Comparison of ENCODE assay signal across 8 mouse cellular contexts in the genomic region with DNA sequence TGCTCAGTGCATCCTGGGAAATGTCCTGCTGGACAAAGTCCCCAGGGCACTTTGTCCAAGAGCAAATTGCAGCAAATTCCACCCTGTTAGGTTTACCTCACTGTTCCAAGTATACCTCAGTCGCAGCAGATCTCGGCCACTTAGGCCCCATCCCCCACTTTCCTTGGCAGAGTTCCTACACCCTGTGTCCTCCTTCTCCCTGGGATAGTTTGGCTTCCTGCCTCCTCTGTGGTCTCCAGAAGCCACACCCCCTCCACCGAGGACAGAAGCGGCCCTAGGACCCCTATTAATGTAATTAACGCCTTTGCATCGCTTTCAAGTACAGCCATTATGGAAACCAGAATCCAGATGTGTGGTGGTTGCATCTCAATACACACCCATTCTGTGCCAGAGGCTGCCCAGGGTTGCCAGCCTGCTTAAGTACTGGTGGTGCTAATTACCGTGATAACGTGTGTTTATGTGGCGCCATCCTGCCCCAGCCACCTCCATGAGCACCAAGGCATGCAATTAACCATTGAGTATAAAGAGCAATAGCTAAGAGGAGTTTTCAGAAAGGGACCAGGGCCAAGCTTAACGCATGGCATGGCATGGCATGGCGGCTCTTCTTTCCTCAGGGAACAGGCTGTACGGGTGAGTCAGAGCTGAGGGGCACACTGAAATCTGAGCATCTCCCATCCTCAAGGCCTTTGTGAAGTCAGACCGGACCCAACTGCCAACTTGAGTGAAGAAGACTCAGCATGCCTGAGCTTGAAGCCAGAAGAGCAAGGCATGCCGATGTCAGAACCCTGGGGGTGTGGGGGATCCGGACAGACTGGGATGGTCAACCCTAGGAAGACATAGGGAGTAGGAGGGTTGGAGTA.
DNase-seq lines count a peak whose midpoint lies in the region; ATAC-seq and TF ChIP-seq lines count a peak whose summit lies in the region.

No protein-coding gene starts in this region.

- peaks cover 12% of the 10 kb centered on the region for H3K4me1 ChIP-seq in hindbrain, postnatal 0 days (ENCODE audit: insufficient read depth, low read length)
- 0 out of 2 replicates have a peak, but pooled peaks cover 5% of the 10 kb centered on the region for H3K4me1 ChIP-seq in hindbrain, embryonic 12.5 days
- H3K4me1 ChIP-seq in embryonic facial prominence, embryonic 14.5 days (ENCODE audit: control insufficient read depth, insufficient read depth, low read length): peaks cover 41% of the 10 kb centered on the region
- H3K4me1 ChIP-seq in limb, embryonic 14.5 days (ENCODE audit: control insufficient read depth, insufficient read depth, low read length): peaks cover 13% of the 10 kb centered on the region
- 0 out of 2 replicates have a peak, but pooled peaks cover 3% of the 10 kb centered on the region for H3K4me1 ChIP-seq in liver, postnatal 0 days (ENCODE audit: insufficient read depth)

- 54% methylated on average over 15 of the region's 15 CpGs for WGBS in hindbrain, postnatal 0 days
- WGBS in hindbrain, embryonic 12.5 days: 77% methylated on average over 15 of the region's 15 CpGs
- 49% methylated on average over 15 of the region's 15 CpGs for WGBS in embryonic facial prominence, embryonic 14.5 days
- 44% methylated on average over 15 of the region's 15 CpGs for WGBS in limb, embryonic 14.5 days
- WGBS in liver, postnatal 0 days (ENCODE audit: insufficient replicate concordance): 66% methylated on average over 15 of the region's 15 CpGs

- no peak overlapping the region for H3K9ac ChIP-seq in hindbrain, postnatal 0 days (replicated peaks; ENCODE audit: low read length)
- H3K9ac ChIP-seq in hindbrain, embryonic 12.5 days: no peak overlapping the region
- H3K9ac ChIP-seq in embryonic facial prominence, embryonic 14.5 days (ENCODE audit: low read depth, low read length): no peak overlapping the region
- H3K9ac ChIP-seq in limb, embryonic 14.5 days (ENCODE audit: low read depth, low read length, severe bottlenecking): no peak overlapping the region
- no peak overlapping the region for H3K9ac ChIP-seq in liver, postnatal 0 days (replicated peaks)

- H3K4me2 ChIP-seq in hindbrain, postnatal 0 days (ENCODE audit: low read depth, low read length): no peak overlapping the region
- H3K4me2 ChIP-seq in hindbrain, embryonic 12.5 days (replicated peaks): no peak overlapping the region
- no peak overlapping the region for H3K4me2 ChIP-seq in embryonic facial prominence, embryonic 14.5 days (ENCODE audit: low read depth, low read length)
- no peak overlapping the region for H3K4me2 ChIP-seq in limb, embryonic 14.5 days (replicated peaks; ENCODE audit: low read depth, low read length, severe bottlenecking)
- no peak overlapping the region for H3K4me2 ChIP-seq in liver, postnatal 0 days (ENCODE audit: low read depth, low read length)

- no peak for TF ChIP-seq EP300 in liver, postnatal 0 days (IDR thresholded peaks at IDR 0.05; ENCODE audit: low read depth)

- no peak overlapping the region for H3K4me3 ChIP-seq in hindbrain, postnatal 0 days (ENCODE audit: low read length)
- no peak overlapping the region for H3K4me3 ChIP-seq in hindbrain, embryonic 12.5 days
- no peak overlapping the region for H3K4me3 ChIP-seq in embryonic facial prominence, embryonic 14.5 days (ENCODE audit: low read depth, low read length)
- H3K4me3 ChIP-seq in limb, embryonic 14.5 days (replicated peaks; ENCODE audit: low read length): no peak overlapping the region
- H3K4me3 ChIP-seq in liver, postnatal 0 days (ENCODE audit: low read depth, low read length): no peak overlapping the region

- no peaks in the 10 kb centered on the region for H3K36me3 ChIP-seq in hindbrain, postnatal 0 days (ENCODE audit: insufficient read depth, low read length)
- no peaks in the 10 kb centered on the region for H3K36me3 ChIP-seq in hindbrain, embryonic 12.5 days
- H3K36me3 ChIP-seq in embryonic facial prominence, embryonic 14.5 days (ENCODE audit: control insufficient read depth, insufficient read depth, low read length): no peaks in the 10 kb centered on the region
- no peaks in the 10 kb centered on the region for H3K36me3 ChIP-seq in limb, embryonic 14.5 days (ENCODE audit: control insufficient read depth, insufficient read depth, low read length)
- no peaks in the 10 kb centered on the region for H3K36me3 ChIP-seq in liver, postnatal 0 days (replicated peaks; ENCODE audit: insufficient read depth, low read length)

- no peaks in the 10 kb centered on the region for H3K9me3 ChIP-seq in hindbrain, postnatal 0 days (ENCODE audit: low read length)
- no peaks in the 10 kb centered on the region for H3K9me3 ChIP-seq in hindbrain, embryonic 12.5 days (replicated peaks)
- no peaks in the 10 kb centered on the region for H3K9me3 ChIP-seq in embryonic facial prominence, embryonic 14.5 days (ENCODE audit: control insufficient read depth, low read length)
- no peaks in the 10 kb centered on the region for H3K9me3 ChIP-seq in limb, embryonic 14.5 days (ENCODE audit: control insufficient read depth, low read length)
- no peaks in the 10 kb centered on the region for H3K9me3 ChIP-seq in liver, postnatal 0 days (ENCODE audit: low read length)

- TF ChIP-seq CTCF in hindbrain, postnatal 0 days (IDR thresholded peaks at IDR 0.05; ENCODE audit: low read depth): no peak
- no peak for TF ChIP-seq CTCF in liver, postnatal 0 days (IDR thresholded peaks at IDR 0.05; ENCODE audit: low read depth)

- no peaks in the 10 kb centered on the region for H3K27me3 ChIP-seq in hindbrain, postnatal 0 days (ENCODE audit: insufficient read depth, low read length)
- no peaks in the 10 kb centered on the region for H3K27me3 ChIP-seq in hindbrain, embryonic 12.5 days
- no peaks in the 10 kb centered on the region for H3K27me3 ChIP-seq in embryonic facial prominence, embryonic 14.5 days (replicated peaks; ENCODE audit: control insufficient read depth, insufficient read depth, low read length)
- no peaks in the 10 kb centered on the region for H3K27me3 ChIP-seq in limb, embryonic 14.5 days (ENCODE audit: control insufficient read depth, insufficient read depth, low read length)
- H3K27me3 ChIP-seq in liver, postnatal 0 days (ENCODE audit: insufficient read depth, low read length): no peaks in the 10 kb centered on the region

- ATAC-seq in hindbrain, postnatal 0 days: no peak
- ATAC-seq in hindbrain, embryonic 12.5 days (ENCODE audit: low FRiP score): no peak
- peak; percentile 45; the same call in 1 of the 2 replicates for ATAC-seq in embryonic facial prominence, embryonic 14.5 days (ENCODE audit: low read depth)
- ATAC-seq in limb, embryonic 14.5 days (ENCODE audit: low FRiP score, low read depth): peak; percentile 21; the same call in 1 of the 2 replicates
- ATAC-seq in frontal cortex, adult (ENCODE audit: low TSS enrichment): no peak
- no peak for ATAC-seq in megakaryocyte-erythroid progenitor cell, adult 5-6 weeks (replicated peaks; ENCODE audit: low FRiP score, low TSS enrichment, poor library complexity, severe bottlenecking)
- no peak for ATAC-seq in liver, postnatal 0 days

- peak overlapping the region; percentile 70; the same call in 1 of the 2 replicates for H3K27ac ChIP-seq in hindbrain, postnatal 0 days
- no peak overlapping the region for H3K27ac ChIP-seq in hindbrain, embryonic 12.5 days
- peak overlapping the region; percentile 35; the same call in 1 of the 2 replicates for H3K27ac ChIP-seq in embryonic facial prominence, embryonic 14.5 days (replicated peaks; ENCODE audit: low read depth, low read length)
- H3K27ac ChIP-seq in limb, embryonic 14.5 days (replicated peaks; ENCODE audit: low read depth, low read length): no peak overlapping the region; the same call in 1 of the 2 replicates
- no peak overlapping the region for H3K27ac ChIP-seq in liver, postnatal 0 days (ENCODE audit: low read depth)

- no peak for TF ChIP-seq POLR2A in limb, embryonic 14.5 days (IDR thresholded peaks at IDR 0.05; ENCODE audit: borderline replicate concordance, extremely low read depth, insufficient read depth, insufficient read length)

- peak; percentile 52 for DNase-seq in hindbrain, postnatal 0 days (ENCODE audit: low spot score)
- DNase-seq in MN1 (ENCODE audit: low spot score): peak; percentile 69
- DNase-seq in embryonic facial prominence, embryonic 14.5 days (ENCODE audit: low spot score): peak; percentile 71
- peak; percentile 49 for DNase-seq in limb, embryonic 14.5 days (ENCODE audit: low spot score)
- DNase-seq in liver, postnatal 0 days: no peak

Comparison
In these comparisons a context has a peak if more than half of its experiments do, and no peak if none do; other contexts are left out.
1. H3K27ac ChIP-seq: peak in hindbrain, postnatal 0 days (single experiment) and embryonic facial prominence, embryonic 14.5 days (single experiment); none in hindbrain, embryonic 12.5 days (single experiment), limb, embryonic 14.5 days (single experiment) and liver, postnatal 0 days (single experiment).
2. ATAC-seq: peak in embryonic facial prominence, embryonic 14.5 days (single experiment) and limb, embryonic 14.5 days (single experiment); none in hindbrain, postnatal 0 days (single experiment), hindbrain, embryonic 12.5 days (single experiment), frontal cortex, adult (single experiment), megakaryocyte-erythroid progenitor cell, adult 5-6 weeks (single experiment) and liver, postnatal 0 days (single experiment).